Comparison of ENCODE assay signal across 8 mouse cellular contexts in the genomic region with DNA sequence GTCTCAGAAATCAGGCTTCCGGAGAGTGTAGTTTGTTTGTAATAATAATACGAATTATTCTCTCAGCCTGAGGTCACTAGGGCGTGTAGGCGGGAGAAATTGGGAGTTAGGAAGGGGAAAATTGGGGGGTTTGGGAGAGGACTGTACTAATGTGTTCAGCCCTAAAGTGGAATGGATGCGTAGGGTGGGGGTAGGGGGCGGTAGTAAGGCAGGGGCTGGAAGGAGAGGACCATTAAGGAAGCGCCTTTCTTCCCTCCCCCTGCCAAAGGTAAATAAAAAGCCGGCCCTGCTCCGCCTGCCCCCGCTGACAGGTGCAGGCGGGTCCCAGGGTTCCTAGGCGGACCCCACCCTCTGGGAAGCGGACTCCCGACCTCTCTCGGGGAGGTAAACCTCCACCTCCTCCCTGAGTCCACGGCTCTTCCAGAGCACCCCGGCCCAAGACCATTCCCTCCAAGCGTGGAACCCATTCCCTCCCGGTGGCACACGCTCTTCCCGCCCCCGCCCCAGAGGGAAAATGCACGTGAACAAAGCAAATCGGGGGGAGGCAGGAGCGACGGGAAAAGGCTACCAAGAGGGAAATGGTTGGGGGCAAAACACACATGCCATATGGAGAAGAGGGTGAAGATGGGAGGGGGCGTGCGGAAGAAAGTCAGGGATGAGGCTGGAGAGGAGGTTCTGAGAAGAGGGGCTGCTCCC. TPM values are rescaled to one million over a fixed set of nuclear protein-coding genes. Genes with fewer than 3 reads are reported as not detected.
DNase-seq lines count a peak whose midpoint lies in the region; ATAC-seq and TF ChIP-seq lines count a peak whose summit lies in the region.

No protein-coding gene starts in this region.

- peaks cover 4 to 6% of the 10 kb centered on the region in 2 experiments for H3K4me1 ChIP-seq in heart, embryonic 14.5 days (ENCODE audit: control insufficient read depth in 2 of 2, insufficient read depth in 2 of 2, low read length in 2 of 2)
- H3K4me1 ChIP-seq in ES-E14 (ENCODE audit: control insufficient read depth in 2 of 2, insufficient read depth in 2 of 2, low read length in 2 of 2, poor library complexity in 1 of 2) = 0 out of 4 replicates have a peak, but pooled peaks cover 0 to 3% of the 10 kb centered on the region in 2 experiments
- no peaks in the 10 kb centered on the region for H3K4me1 ChIP-seq in embryonic fibroblast, embryonic 13.5 days (ENCODE audit: control insufficient read depth, insufficient read depth, low read length)
- peaks cover 29% of the 10 kb centered on the region for H3K4me1 ChIP-seq in liver, embryonic 13.5 days (replicated peaks)

- TF ChIP-seq POLR2A in embryonic fibroblast, embryonic 13.5 days (IDR thresholded peaks at IDR 0.05; ENCODE audit: low read depth, low read length) = no peak

- peaks cover 52% of the 10 kb centered on the region for H3K27me3 ChIP-seq in heart, embryonic 14.5 days (ENCODE audit: control insufficient read depth, insufficient read depth, low read length)
- peaks cover 64% of the 10 kb centered on the region for H3K27me3 ChIP-seq in liver, embryonic 13.5 days

- 2% methylated on average over 28 of the region's 28 CpGs for WGBS in heart, embryonic 14.5 days
- 4% methylated on average over 28 of the region's 28 CpGs for WGBS in liver, embryonic 13.5 days (ENCODE audit: insufficient replicate concordance)

- no peaks in the 10 kb centered on the region for H3K9me3 ChIP-seq in heart, embryonic 14.5 days (ENCODE audit: control insufficient read depth, low read length)
- H3K9me3 ChIP-seq in ES-E14 (ENCODE audit: control insufficient read depth, insufficient read depth, low read depth, low read length) = no peaks in the 10 kb centered on the region
- no peaks in the 10 kb centered on the region for H3K9me3 ChIP-seq in liver, embryonic 13.5 days (replicated peaks)

- H3K4me3 ChIP-seq in heart, embryonic 14.5 days (ENCODE audit: control insufficient read depth in 1 of 2, insufficient read depth in 1 of 2, low read depth in 1 of 2, low read length in 2 of 2) = peak overlapping the region; percentile 51 to 63
- H3K4me3 ChIP-seq in ES-E14 (ENCODE audit: insufficient read depth in 1 of 2, low read depth in 1 of 2, low read length in 2 of 2, poor library complexity in 1 of 2, severe bottlenecking in 1 of 2) = peak overlapping the region; percentile 68 to 71
- H3K4me3 ChIP-seq in embryonic fibroblast, embryonic 13.5 days (ENCODE audit: insufficient read depth, low read length) = peak overlapping the region; percentile 62
- H3K4me3 ChIP-seq in liver, embryonic 13.5 days (replicated peaks) = peak overlapping the region; percentile 52

- no peak for ATAC-seq in heart, embryonic 14.5 days (ENCODE audit: insufficient number of reproducible peaks, insufficient read depth, low FRiP score, low read depth)
- no peak for ATAC-seq in liver, embryonic 13.5 days (ENCODE audit: low read depth)

- peak overlapping the region; percentile 68; the same call in 1 of the 2 replicates for H3K9ac ChIP-seq in heart, embryonic 14.5 days (ENCODE audit: low read length)
- H3K9ac ChIP-seq in ES-E14 (ENCODE audit: insufficient read depth, low read depth, low read length, poor library complexity, severe bottlenecking) = no peak overlapping the region; the same call in 1 of the 2 replicates
- H3K9ac ChIP-seq in liver, embryonic 13.5 days = no peak overlapping the region

- no peak overlapping the region for H3K27ac ChIP-seq in heart, embryonic 14.5 days (replicated peaks in 1 of 2; ENCODE audit: control insufficient read depth in 1 of 2, insufficient read depth in 1 of 2, low read depth in 2 of 2, low read length in 2 of 2)
- no peak overlapping the region for H3K27ac ChIP-seq in ES-E14 (ENCODE audit: insufficient read depth, low read depth, low read length, poor library complexity, severe bottlenecking)
- H3K27ac ChIP-seq in embryonic fibroblast, embryonic 13.5 days (ENCODE audit: insufficient read depth, low read length) = no peak overlapping the region
- no peak overlapping the region for H3K27ac ChIP-seq in liver, embryonic 13.5 days

- no peak for TF ChIP-seq CTCF in embryonic fibroblast, embryonic 13.5 days (IDR thresholded peaks at IDR 0.05; ENCODE audit: borderline replicate concordance, insufficient read depth, low read length)

- H3K4me2 ChIP-seq in heart, embryonic 14.5 days (ENCODE audit: low read length) = peak overlapping the region; percentile 97
- H3K4me2 ChIP-seq in liver, embryonic 13.5 days = peak overlapping the region; percentile 69

- DNase-seq in heart, postnatal 4 days = no peak
- DNase-seq in ES-E14 (ENCODE audit: low read depth, low spot score) = no peak
- DNase-seq in liver, embryonic 13.5 days = no peak
- DNase-seq in adrenal gland, adult (ENCODE audit: inconsistent age in 2 of 2, low spot score in 1 of 2) = no peak
- no peak for DNase-seq in lung, postnatal 36 days
- no peak for DNase-seq in frontal cortex, adult 2 months (ENCODE audit: extremely low spot score in 1 of 2, low spot score in 1 of 2)

- no peaks in the 10 kb centered on the region for H3K36me3 ChIP-seq in heart, embryonic 14.5 days (ENCODE audit: control insufficient read depth, insufficient read depth, low read length)
- H3K36me3 ChIP-seq in ES-E14 (ENCODE audit: control insufficient read depth, insufficient read depth, low read length, poor library complexity, severe bottlenecking) = no peaks in the 10 kb centered on the region
- no peaks in the 10 kb centered on the region for H3K36me3 ChIP-seq in liver, embryonic 13.5 days

- in situ Hi-C loops in ES-E14 (cut with MboI; ENCODE audit: low sequenced_read_pairs in 2 of 2, unreplicated experiment in 2 of 2) = no loop called here

TF ChIP-seq in ES-E14, 5 proteins besides CTCF, POLR2A, EP300 and RAD21:
- TF ChIP-seq ZC3H11A (IDR thresholded peaks at IDR 0.05; ENCODE audit: borderline replicate concordance, low read depth, low read length) = no peak
- TF ChIP-seq ZNF384 (IDR thresholded peaks at IDR 0.05; ENCODE audit: low read depth, low read length) = no peak
- no peak for TF ChIP-seq HCFC1 (IDR thresholded peaks at IDR 0.05; ENCODE audit: borderline replicate concordance, insufficient read depth, low read length)
- no peak for TF ChIP-seq MAFK (IDR thresholded peaks at IDR 0.05; ENCODE audit: insufficient read depth, low read depth, low read length)
- no peak for TF ChIP-seq CHD2 (IDR thresholded peaks at IDR 0.05; ENCODE audit: low read depth, low read length)

RNA-seq across cellular contexts. Expression of gene Fam131b, which starts 0.9 kb away (rescaled TPM):
- polyA plus RNA-seq in heart, embryonic 14.5 days (2014; fragmentation: Nextera tagmentation; extraction: Ambion mirVana) = 0.14 and 0.20 TPM in 2 replicates
- 1 to 10 TPM; 1.6 to 1.7 TPM for total RNA-seq in heart, postnatal 4 days (2021)
- 0.74 and 1.3 TPM in 2 replicates for total RNA-seq in ES-E14 (2012; rRNA removed)
- 5.7 and 6.7 TPM in 2 replicates for polyA plus RNA-seq in embryonic fibroblast, embryonic 13.5 days (2011; ENCODE audit: insufficient read length, low read depth, missing spikeins)
- 0.05 TPM in 2 replicates for polyA plus RNA-seq in liver, embryonic 13.5 days (2015; fragmentation: Nextera tagmentation; extraction: Ambion mirVana)
- 85.7 and 92.4 TPM in 2 replicates for polyA plus RNA-seq in frontal cortex, adult 2 months (2012; rRNA removed)

RNA-seq across cellular contexts. Expression of gene Zyx, which starts 25.9 kb away (rescaled TPM):
- polyA plus RNA-seq in heart, embryonic 14.5 days (2014; fragmentation: Nextera tagmentation; extraction: Ambion mirVana) = 167 and 173 TPM in 2 replicates
- total RNA-seq in heart, postnatal 4 days (2021) = 100 to 1,000 TPM; 161 to 166 TPM
- 20.3 and 46.0 TPM in 2 replicates for total RNA-seq in ES-E14 (2012; rRNA removed)
- 250 and 305 TPM in 2 replicates for polyA plus RNA-seq in embryonic fibroblast, embryonic 13.5 days (2011; ENCODE audit: insufficient read length, low read depth, missing spikeins)
- polyA plus RNA-seq in liver, embryonic 13.5 days (2015; fragmentation: Nextera tagmentation; extraction: Ambion mirVana) = 36.5 and 39.7 TPM in 2 replicates
- polyA plus RNA-seq in frontal cortex, adult 2 months (2012; rRNA removed) = 59.7 and 69.8 TPM in 2 replicates

RNA-seq across cellular contexts. Expression of gene Clcn1, which starts 37.0 kb away (rescaled TPM):
- 0.40 and 0.86 TPM in 2 replicates for polyA plus RNA-seq in heart, embryonic 14.5 days (2014; fragmentation: Nextera tagmentation; extraction: Ambion mirVana)
- 1 to 10 TPM; 1.9 to 3.0 TPM for total RNA-seq in heart, postnatal 4 days (2021)
- total RNA-seq in ES-E14 (2012; rRNA removed) = 1.2 and 2.9 TPM in 2 replicates
- 0.38 TPM in 1 of 2 replicates, not detected in the other for polyA plus RNA-seq in embryonic fibroblast, embryonic 13.5 days (2011; ENCODE audit: insufficient read length, low read depth, missing spikeins)
- 0.08 TPM in 1 of 2 replicates, not detected in the other for polyA plus RNA-seq in liver, embryonic 13.5 days (2015; fragmentation: Nextera tagmentation; extraction: Ambion mirVana)
- polyA plus RNA-seq in frontal cortex, adult 2 months (2012; rRNA removed) = 9.0 and 9.1 TPM in 2 replicates

RNA-seq across cellular contexts. Expression of gene Epha1, which starts 49.5 kb away (rescaled TPM):
- polyA plus RNA-seq in heart, embryonic 14.5 days (2014; fragmentation: Nextera tagmentation; extraction: Ambion mirVana) = 0.96 and 1.1 TPM in 2 replicates
- under 1 TPM; 0.52 to 0.70 TPM for total RNA-seq in heart, postnatal 4 days (2021)
- total RNA-seq in ES-E14 (2012; rRNA removed) = 24.1 and 37.6 TPM in 2 replicates
- polyA plus RNA-seq in embryonic fibroblast, embryonic 13.5 days (2011; ENCODE audit: insufficient read length, low read depth, missing spikeins) = 2.1 and 5.2 TPM in 2 replicates
- polyA plus RNA-seq in liver, embryonic 13.5 days (2015; fragmentation: Nextera tagmentation; extraction: Ambion mirVana) = 2.7 and 2.9 TPM in 2 replicates
- 0.23 and 0.52 TPM in 2 replicates for polyA plus RNA-seq in frontal cortex, adult 2 months (2012; rRNA removed)

RNA-seq across cellular contexts. Expression of gene Casp2, which starts 58.7 kb away (rescaled TPM):
- 30.5 and 30.8 TPM in 2 replicates for polyA plus RNA-seq in heart, embryonic 14.5 days (2014; fragmentation: Nextera tagmentation; extraction: Ambion mirVana)
- 10 to 100 TPM; 33.6 to 34.3 TPM for total RNA-seq in heart, postnatal 4 days (2021)
- total RNA-seq in ES-E14 (2012; rRNA removed) = 34.8 and 51.6 TPM in 2 replicates
- 16.5 and 24.9 TPM in 2 replicates for polyA plus RNA-seq in embryonic fibroblast, embryonic 13.5 days (2011; ENCODE audit: insufficient read length, low read depth, missing spikeins)
- polyA plus RNA-seq in liver, embryonic 13.5 days (2015; fragmentation: Nextera tagmentation; extraction: Ambion mirVana) = 26.0 and 29.8 TPM in 2 replicates
- polyA plus RNA-seq in frontal cortex, adult 2 months (2012; rRNA removed) = 29.1 and 30.8 TPM in 2 replicates

Comparison
In these comparisons a context has a peak if more than half of its experiments do, and no peak if none do; other contexts are left out.
1. RNA of gene Fam131b, which starts 0.9 kb away (polyA plus RNA-seq): 85.7 to 92.4 TPM in frontal cortex, adult 2 months; 5.7 to 6.7 TPM in embryonic fibroblast, embryonic 13.5 days, 0.14 to 0.20 TPM in heart, embryonic 14.5 days and 0.05 TPM in liver, embryonic 13.5 days; every median in the first group is over 10 times any median in the second.
2. Peak in every context shown above with its lines, with median percentiles within 50 percentile points of each other: H3K4me3 ChIP-seq.